ENCODE assay signal across 8 mouse cellular contexts in genomic region chr13:48260690-48261278, GRCm38 (mm10). TPM values are rescaled to one million over a fixed set of nuclear protein-coding genes. Genes with fewer than 3 reads are reported as not detected.
DNase-seq lines count a peak whose midpoint lies in the region; ATAC-seq and TF ChIP-seq lines count a peak whose summit lies in the region.

Id4 (plus strand) TSS chr13:48261228.

- in situ Hi-C loops in Patski (cut with MboI; ENCODE audit: low pct_unique_long_range_greater_than_20kb): loop anchor here (25.0 kb wide), 2 partner anchors 202 to 1123 kb away; no protein-coding TSS in a partner anchor

- peaks cover 18% of the 10 kb centered on the region for H3K27me3 ChIP-seq in Patski

- no peak for TF ChIP-seq CTCF in Patski (IDR thresholded peaks at IDR 0.05)
- no peak for TF ChIP-seq CTCF in lung, adult 2 months (IDR thresholded peaks at IDR 0.05; ENCODE audit: insufficient read depth, low read length)

- H3K4me3 ChIP-seq in lung, adult 2 months (replicated peaks; ENCODE audit: extremely low read depth, low read depth, low read length): peak within 1 kb of the TSS; percentile 86

- H3K4me1 ChIP-seq in lung, adult 2 months (ENCODE audit: control insufficient read depth, insufficient read depth, low read length): peaks cover 7% of the 10 kb centered on the region

- peak; percentile 37 for DNase-seq in Patski (ENCODE audit: low read depth, low spot score)
- DNase-seq in cerebellum, adult 9-10 months: peak; percentile 90
- DNase-seq in frontal cortex, adult 2 months (ENCODE audit: extremely low spot score in 1 of 2, low spot score in 1 of 2): peak; percentile 90 to 95
- peak; percentile 90 to 92 for DNase-seq in layer of hippocampus, adult 8-10 months (ENCODE audit: low spot score in 2 of 2)
- DNase-seq in lung, adult 2 months: peak; percentile 85
- peak; percentile 73 for DNase-seq in retina, adult 2 months (ENCODE audit: low read depth, low spot score)
- peak; percentile 95 for DNase-seq in urinary bladder, adult 2 months (ENCODE audit: low spot score)

- TF ChIP-seq POLR2A in lung, adult 2 months (IDR thresholded peaks at IDR 0.05; ENCODE audit: borderline replicate concordance, extremely low read depth, low read depth, low read length): peak; percentile 88; the same call in 1 of the 2 replicates

- CTCF ChIA-PET in Patski (lab: Charles Lee): no interaction called here

- POLR2A ChIA-PET in Patski (lab: Charles Lee): interaction anchor here (1.1 kb wide), 1 partner anchor 8 kb away, joined by 8 read pairs; no protein-coding TSS in a partner anchor

- peak; percentile 77 for ATAC-seq in Patski
- peak; percentile 78 to 89 for ATAC-seq in hematopoietic stem cell, adult 5-6 weeks (replicated peaks in 1 of 2; ENCODE audit: insufficient read depth in 1 of 2, low FRiP score in 2 of 2, low TSS enrichment in 1 of 2, low read depth in 1 of 2, poor library complexity in 2 of 2, severe bottlenecking in 2 of 2)

- WGBS in lung, adult 2 months: under 1% methylated on average over 52 of the region's 52 CpGs

RNA-seq across cellular contexts. Expression of gene Id4, which starts in this region (rescaled TPM):
- polyA plus RNA-seq in Patski (2021): 1.5 TPM
- polyA plus RNA-seq in frontal cortex, adult 2 months (2012; rRNA removed): 35.7 and 39.8 TPM in 2 replicates
- total RNA-seq in hematopoietic stem cell, adult 5-6 weeks (2017): not detected in 2 replicates
- total RNA-seq in layer of hippocampus, adult 8-10 months (2022): 10 to 100 TPM; 47.0 to 48.9 (median 47.7) TPM
- 5.1 and 5.6 TPM in 2 replicates for polyA plus RNA-seq in lung, adult 2 months (2012; rRNA removed)
- polyA plus RNA-seq in urinary bladder, adult 2 months (2012; rRNA removed): 93.6 and 98.2 TPM in 2 replicates

Comparison
In these comparisons a context has a peak if more than half of its experiments do, and no peak if none do; other contexts are left out.
1. Peak in every context shown above with its lines: DNase-seq, ATAC-seq and H3K4me3 ChIP-seq.
2. RNA of gene Id4 (total RNA-seq): 47.0 to 48.9 TPM in layer of hippocampus, adult 8-10 months; not detected in hematopoietic stem cell, adult 5-6 weeks; every median in the first group is over 10 times any median in the second.
3. Peak in ATAC-seq in hematopoietic stem cell, adult 5-6 weeks; RNA of the gene not detected or under 1 TPM.
4. DNase-seq: peak in every context shown above with its lines; median percentile 95 in urinary bladder, adult 2 months; 92 in frontal cortex, adult 2 months; 91 in layer of hippocampus, adult 8-10 months; 90 in cerebellum, adult 9-10 months; 85 in lung, adult 2 months; 73 in retina, adult 2 months; 37 in Patski.